Mouse (Mus musculus): ENCODE measurements around the gene Prdm10.

The Prdm10 gene

GRCm38 (mm10) chr9:31301526-31302311 lies 21.4 kb downstream of the Prdm10 start:
- DNase-seq (ENCODE audit: low spot score in 2 of 2), result no peak

GRCm38 (mm10) chr9:31304358-31304757 lies 24.0 kb downstream of the Prdm10 start:
- DNase-seq (ENCODE audit: low spot score in 2 of 2), result no peak

GRCm38 (mm10) chr9:31305117-31305516 lies 24.8 kb downstream of the Prdm10 start:
- no peak for DNase-seq (ENCODE audit: low spot score in 2 of 2)

- DNase-seq (ENCODE audit: low spot score in 2 of 2), result no peak
Measured at GRCm38 (mm10) chr9:31305807-31306206, 25.5 kb downstream of the Prdm10 start.

- DNase-seq (ENCODE audit: low spot score in 2 of 2), result no peak
Measured at GRCm38 (mm10) chr9:31307232-31307631, 26.9 kb downstream of the Prdm10 start.

GRCm38 (mm10) chr9:31309041-31309440 lies 28.7 kb downstream of the Prdm10 start:
- no peak for DNase-seq (ENCODE audit: low spot score in 2 of 2)

- no peak for DNase-seq (ENCODE audit: low spot score in 2 of 2)
Measured at GRCm38 (mm10) chr9:31310662-31311061, 30.3 kb downstream of the Prdm10 start.

- no peak for DNase-seq (ENCODE audit: low spot score in 2 of 2)
Measured at GRCm38 (mm10) chr9:31313876-31314275, 33.5 kb downstream of the Prdm10 start.

- peak in 1 of 2 experiments; percentile 36 for DNase-seq (ENCODE audit: low spot score in 2 of 2)
Measured at GRCm38 (mm10) chr9:31315983-31316382, 35.6 kb downstream of the Prdm10 start.

GRCm38 (mm10) chr9:31318956-31319355 lies 38.6 kb downstream of the Prdm10 start:
- no peak for DNase-seq (ENCODE audit: low spot score in 2 of 2)

GRCm38 (mm10) chr9:31320734-31321133 lies 40.4 kb downstream of the Prdm10 start:
- no peak for DNase-seq (ENCODE audit: low spot score in 2 of 2)

GRCm38 (mm10) chr9:31321526-31321925 lies 41.2 kb downstream of the Prdm10 start:
- no peak for DNase-seq (ENCODE audit: low spot score in 2 of 2)

GRCm38 (mm10) chr9:31322090-31322489 lies 41.8 kb downstream of the Prdm10 start:
- DNase-seq (ENCODE audit: low spot score in 2 of 2), result no peak

- DNase-seq (ENCODE audit: low spot score in 2 of 2), result no peak
Measured at GRCm38 (mm10) chr9:31330816-31331215, 50.5 kb downstream of the Prdm10 start.

GRCm38 (mm10) chr9:31331246-31331645 lies 50.9 kb downstream of the Prdm10 start:
- peak; percentile 52 to 85 for DNase-seq (ENCODE audit: low spot score in 2 of 2)

GRCm38 (mm10) chr9:31331906-31332305 lies 51.6 kb downstream of the Prdm10 start:
- no peak for DNase-seq (ENCODE audit: low spot score in 2 of 2)

GRCm38 (mm10) chr9:31332826-31333225 lies 52.5 kb downstream of the Prdm10 start:
- DNase-seq (ENCODE audit: low spot score in 2 of 2), result no peak

- DNase-seq (ENCODE audit: low spot score in 2 of 2), result no peak
Measured at GRCm38 (mm10) chr9:31334991-31335390, 54.7 kb downstream of the Prdm10 start.

- DNase-seq (ENCODE audit: low spot score in 2 of 2), result no peak
Measured at GRCm38 (mm10) chr9:31344289-31344831, 64.0 kb downstream of the Prdm10 start.

GRCm38 (mm10) chr9:31346575-31347080 lies 66.3 kb downstream of the Prdm10 start:
- no peak for DNase-seq (ENCODE audit: low spot score in 2 of 2)

- no peak for DNase-seq (ENCODE audit: low spot score in 2 of 2)
Measured at GRCm38 (mm10) chr9:31348458-31348857, 68.1 kb downstream of the Prdm10 start.

GRCm38 (mm10) chr9:31348915-31349314 lies 68.6 kb downstream of the Prdm10 start:
- DNase-seq (ENCODE audit: low spot score in 2 of 2), result peak in 1 of 2 experiments; percentile 78

- no peak for DNase-seq (ENCODE audit: low spot score in 2 of 2)
Measured at GRCm38 (mm10) chr9:31352716-31353115, 72.4 kb downstream of the Prdm10 start.
